Mouse (Mus musculus) heart, adult 2 months (tissue): ENCODE measurements around the gene Acsm5.

ENCODE experiments used
- CTCF ChIP-seq: fragments of 200-600 bp; IDR thresholded peaks from 2 replicates; pipeline ENCODE4 v1.8.1; 2022; ENCODE audit warnings: antibody characterized with exemption, mild to moderate bottlenecking, moderate library complexity
- EP300 ChIP-seq: fragments of 200-500 bp; IDR thresholded peaks from 2 replicates; pipeline ENCODE4 v1.6.1; 2011; ENCODE audit warnings: low read depth, low read length, control low read depth; ENCODE audit not compliant: insufficient read depth
- POLR2A ChIP-seq: fragments of 200-500 bp; IDR thresholded peaks from 2 replicates; pipeline ENCODE4 v1.6.1; 2011; ENCODE audit warnings: mild to moderate bottlenecking, low read depth, low read length, control low read depth; ENCODE audit not compliant: insufficient read depth

DNA sequence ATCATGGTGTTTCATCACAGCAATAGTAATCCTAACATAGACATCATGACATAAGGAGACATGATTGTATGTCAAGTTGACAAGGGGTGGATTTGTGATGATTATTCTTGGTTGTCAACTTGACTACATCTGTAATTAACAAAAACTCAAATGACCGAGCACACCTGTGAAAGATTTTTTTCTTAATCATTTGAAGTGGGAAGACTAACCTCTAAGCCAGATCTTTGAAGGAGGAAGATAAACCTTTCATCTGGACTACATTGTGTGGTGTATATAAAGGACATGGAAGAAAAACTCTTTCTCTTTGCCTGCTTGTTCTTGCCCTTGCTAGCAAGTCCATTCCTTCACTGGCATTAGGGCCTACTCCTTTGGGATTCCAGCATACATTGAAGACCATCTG lies 34.8 kb downstream of the Acsm5 start, which contains the start of gene Acsm2:
- TF ChIP-seq CTCF (no peak), POLR2A (no peak), EP300 (no peak)
